Mouse (Mus musculus): ENCODE data around the gene Tcp11l2.

DNA sequence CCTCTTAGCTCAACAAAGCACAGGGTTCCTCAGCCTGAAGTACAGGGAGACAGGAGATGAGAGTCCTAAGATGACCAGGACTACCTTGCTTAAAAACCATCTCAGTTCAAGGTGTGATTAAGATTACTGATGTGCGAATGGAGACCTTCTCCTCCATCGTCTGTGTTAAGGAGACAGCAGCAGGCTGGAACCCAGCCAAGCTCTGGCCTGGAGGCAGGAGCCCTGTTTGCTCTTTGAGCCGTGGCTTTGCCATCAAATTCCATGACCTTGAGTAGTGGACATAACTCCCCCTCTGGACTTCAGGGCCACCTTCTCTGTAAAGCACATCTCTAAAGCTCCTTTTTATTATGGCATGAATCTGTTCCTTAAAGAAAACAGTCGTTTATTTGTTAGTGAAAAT, 40.6 kb upstream of the Tcp11l2 start:
- TF ChIP-seq CTCF (IDR thresholded peaks at IDR 0.05; ENCODE audit: low read depth) (no peak), EP300 (IDR thresholded peaks at IDR 0.05; ENCODE audit: low read depth) (no peak)

All from liver, postnatal 0 days (tissue).